Mouse (Mus musculus): ENCODE measurements around the gene Cyp39a1.

Gene Cyp39a1

GRCm38 (mm10) chr17:43788222-43788621 is 121.0 kb downstream of the Cyp39a1 start:
- no peak for DNase-seq (ENCODE audit: low spot score)

DNA sequence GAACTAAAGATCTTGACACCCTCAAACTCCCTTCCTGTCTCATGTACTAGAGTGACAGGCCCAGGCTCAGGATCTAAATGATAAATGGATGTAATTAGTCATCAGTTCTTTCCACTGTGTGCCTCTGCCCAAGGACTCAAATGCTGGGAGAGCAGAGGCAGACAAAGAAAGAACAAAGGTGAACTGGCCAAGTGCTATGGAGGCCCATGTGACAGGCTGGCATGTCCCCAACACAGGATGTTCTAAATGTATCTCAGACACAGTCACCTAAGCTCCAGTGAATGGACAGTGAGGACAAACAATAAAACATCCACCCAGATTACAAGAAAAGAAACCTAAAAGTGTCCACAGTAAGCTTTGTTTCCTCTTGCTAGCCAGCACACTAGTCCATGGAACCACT is 122.2 kb downstream of the Cyp39a1 start:
- DNase-seq (ENCODE audit: low spot score) = no peak

- DNase-seq (ENCODE audit: low spot score) = no peak
These were observed 124.5 kb downstream of the Cyp39a1 start for GRCm38 (mm10) chr17:43791751-43792150.

DNA sequence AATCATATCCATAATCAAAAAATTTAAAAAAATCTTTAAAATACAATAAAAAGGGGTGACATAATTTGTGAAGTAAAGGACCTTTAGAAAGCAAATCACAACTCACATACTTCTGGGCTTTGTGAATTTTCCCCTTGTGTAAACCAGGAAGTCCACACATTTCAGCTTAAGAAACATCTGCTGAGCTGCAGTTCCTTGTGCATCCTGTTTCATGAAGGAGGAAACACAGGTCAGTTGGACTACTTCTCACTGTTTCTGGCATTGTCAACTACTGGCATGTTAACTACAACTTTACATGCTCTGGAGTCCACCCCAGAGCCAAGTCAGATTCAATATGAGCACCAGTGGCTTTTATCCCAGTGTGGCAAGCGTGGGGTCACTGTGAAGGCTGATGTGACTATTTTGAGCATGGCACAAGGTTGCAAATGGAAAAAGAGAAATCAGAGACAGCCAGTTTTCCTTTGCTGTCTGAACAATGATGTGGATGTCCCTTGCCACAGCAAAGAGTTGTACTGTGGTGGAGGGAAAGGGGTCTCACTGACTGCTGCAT is 127.6 kb downstream of the Cyp39a1 start:
- no peak for DNase-seq (ENCODE audit: low spot score)
